16 mouse cellular contexts compared by ENCODE assay signal in the genomic region with DNA sequence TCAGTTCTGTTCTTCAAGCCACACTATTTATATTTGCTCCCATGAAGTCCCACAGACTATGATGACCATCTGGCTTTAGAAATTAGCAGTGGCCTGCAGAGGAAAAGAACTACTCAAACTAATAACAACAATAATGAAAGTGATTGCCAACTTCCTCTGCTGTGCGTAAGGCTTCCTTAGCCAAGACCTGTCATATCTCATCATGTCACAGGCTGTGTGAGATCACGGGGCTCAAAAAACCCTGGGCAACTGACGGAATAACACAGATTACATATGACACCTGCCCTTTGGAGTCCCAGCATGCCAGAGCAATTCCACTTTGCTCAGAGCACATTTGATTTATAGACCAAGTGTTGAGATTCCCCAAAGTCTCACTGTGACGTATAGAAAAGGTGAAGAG.
DNase-seq lines count a peak whose midpoint lies in the region; ATAC-seq lines count a peak whose summit lies in the region.
"Had no signal": no experiment of that assay in that cellular context is flagged by ENCODE, and none has a peak within 500 bp of the region (broad histone marks: within the 10 kb centered on the region; RNA-seq: fewer than 3 reads in every experiment).

No protein-coding gene starts in this region.

- no peaks in the 10 kb centered on the region for H3K36me3 ChIP-seq in hindbrain, embryonic 15.5 days
- no peaks in the 10 kb centered on the region for H3K36me3 ChIP-seq in hindbrain, embryonic 10.5 days
- no peaks in the 10 kb centered on the region for H3K36me3 ChIP-seq in forebrain, embryonic 15.5 days
- H3K36me3 ChIP-seq: embryonic facial prominence, embryonic 12.5 days; limb, embryonic 13.5 days had no signal

- no peak overlapping the region for H3K4me2 ChIP-seq in hindbrain, embryonic 15.5 days
- H3K4me2 ChIP-seq in forebrain, embryonic 15.5 days (replicated peaks): no peak overlapping the region
- H3K4me2 ChIP-seq: embryonic facial prominence, embryonic 12.5 days; limb, embryonic 13.5 days had no signal

- no peak overlapping the region for H3K4me3 ChIP-seq in hindbrain, embryonic 15.5 days
- no peak overlapping the region for H3K4me3 ChIP-seq in hindbrain, embryonic 10.5 days
- no peak overlapping the region for H3K4me3 ChIP-seq in forebrain, embryonic 15.5 days
- H3K4me3 ChIP-seq: embryonic facial prominence, embryonic 12.5 days; limb, embryonic 13.5 days had no signal

- no peaks in the 10 kb centered on the region for H3K9me3 ChIP-seq in hindbrain, embryonic 15.5 days
- H3K9me3 ChIP-seq in hindbrain, embryonic 10.5 days: no peaks in the 10 kb centered on the region
- H3K9me3 ChIP-seq in forebrain, embryonic 15.5 days: no peaks in the 10 kb centered on the region
- H3K9me3 ChIP-seq: embryonic facial prominence, embryonic 12.5 days; limb, embryonic 13.5 days had no signal

- 69% methylated on average over 4 of the region's 4 CpGs for WGBS in hindbrain, embryonic 15.5 days
- 80% methylated on average over 4 of the region's 4 CpGs for WGBS in hindbrain, embryonic 10.5 days
- 95% methylated on average over 4 of the region's 4 CpGs for WGBS in forebrain, embryonic 15.5 days

- H3K27me3 ChIP-seq in hindbrain, embryonic 15.5 days: no peaks in the 10 kb centered on the region
- peaks cover 32% of the 10 kb centered on the region; the same call in 1 of the 2 replicates for H3K27me3 ChIP-seq in hindbrain, embryonic 10.5 days (ENCODE audit: insufficient read depth, poor library complexity, severe bottlenecking)
- H3K27me3 ChIP-seq in forebrain, embryonic 15.5 days: no peaks in the 10 kb centered on the region
- H3K27me3 ChIP-seq: CH12.LX; embryonic facial prominence, embryonic 12.5 days had no signal

- H3K4me1 ChIP-seq in hindbrain, embryonic 15.5 days (replicated peaks): peaks cover 4% of the 10 kb centered on the region; the same call in 1 of the 2 replicates
- peaks cover 43% of the 10 kb centered on the region for H3K4me1 ChIP-seq in hindbrain, embryonic 10.5 days (replicated peaks)
- H3K4me1 ChIP-seq in forebrain, embryonic 15.5 days: no peaks in the 10 kb centered on the region

- H3K27ac ChIP-seq in hindbrain, embryonic 15.5 days (replicated peaks): no peak overlapping the region
- H3K27ac ChIP-seq in hindbrain, embryonic 10.5 days: no peak overlapping the region
- H3K27ac ChIP-seq in forebrain, embryonic 15.5 days (replicated peaks): no peak overlapping the region
- H3K27ac ChIP-seq: embryonic facial prominence, embryonic 12.5 days; limb, embryonic 13.5 days; stomach, postnatal 0 days had no signal

- no peak for DNase-seq in hindbrain, embryonic 10.5 days (ENCODE audit: low spot score)
- peak; percentile 93 for DNase-seq in cerebellum, adult 11-12 months
- peak; percentile 70 to 80 for DNase-seq in cerebellum, postnatal 36 days
- peak; percentile 61 for DNase-seq in lung, postnatal 36 days
- DNase-seq in adrenal gland, postnatal 25 days: no peak
- no peak for DNase-seq in kidney, adult 9 months
- DNase-seq: gastrocnemius, postnatal 25 days; right cerebral cortex, postnatal 25 days had no signal

- H3K9ac ChIP-seq in hindbrain, embryonic 15.5 days: no peak overlapping the region
- no peak overlapping the region for H3K9ac ChIP-seq in forebrain, embryonic 15.5 days (replicated peaks)
- H3K9ac ChIP-seq: embryonic facial prominence, embryonic 12.5 days; limb, embryonic 13.5 days had no signal

- peak; percentile 77; the same call in 1 of the 2 replicates for ATAC-seq in hindbrain, embryonic 15.5 days (ENCODE audit: low FRiP score, low read depth)
- ATAC-seq in forebrain, embryonic 15.5 days (replicated peaks): no peak
- ATAC-seq: forebrain, embryonic 14.5 days; intestine, postnatal 0 days had no signal

Comparison
In these comparisons a context has a peak if more than half of its experiments do, and no peak if none do; other contexts are left out.
1. DNase-seq: peak in cerebellum, adult 11-12 months (single experiment), cerebellum, postnatal 36 days (2 of 2) and lung, postnatal 36 days (single experiment); none in hindbrain, embryonic 10.5 days (single experiment), adrenal gland, postnatal 25 days (single experiment) and kidney, adult 9 months (single experiment).